Mouse (Mus musculus) hindbrain, embryonic 13.5 days (tissue): Measurements from ENCODE around the gene Selenoh. TPM values are rescaled to one million over a fixed set of nuclear protein-coding genes. Genes with fewer than 3 reads are reported as not detected.
"Not testable (repeated sequence)": the region's sequence is repeated elsewhere in the genome, so short reads cannot be mapped to it uniquely, and the experiment has no call there.

Experiments
- ATAC-seq: fragments of 200-750 bp; cut with Nextera tagmentation; 2 replicates; pipeline ENCODE4 v1.8.0; 2017; ENCODE audit warnings: moderate TSS enrichment; ENCODE audit not compliant: low FRiP score
- H3K27ac ChIP-seq: fragments of 300-500 bp; sonication (generic); 2 replicates; pipeline ENCODE4 v1.5.1; 2015; ENCODE audit warnings: inconsistent platforms, mild to moderate bottlenecking, moderate library complexity
- H3K27me3 ChIP-seq: fragments of 300-500 bp; sonication (generic); 2 replicates; pipeline ENCODE4 v1.6.1; 2015; ENCODE audit warnings: mild to moderate bottlenecking, inconsistent platforms
- H3K36me3 ChIP-seq: fragments of 300-500 bp; sonication (generic); 2 replicates; pipeline ENCODE4 v1.6.1; 2015; ENCODE audit warnings: mild to moderate bottlenecking, inconsistent platforms
- H3K4me1 ChIP-seq: fragments of 300-500 bp; sonication (generic); replicated peaks from 2 replicates; pipeline ENCODE4 v1.6.1; 2015; ENCODE audit warnings: inconsistent platforms
- H3K4me2 ChIP-seq: fragments of 300-500 bp; sonication (generic); 2 replicates; pipeline ENCODE4 v1.6.1; 2015; ENCODE audit warnings: inconsistent platforms, mild to moderate bottlenecking, moderate library complexity
- H3K4me3 ChIP-seq: fragments of 300-500 bp; sonication (generic); 2 replicates; pipeline ENCODE4 v1.5.1; 2015; ENCODE audit warnings: mild to moderate bottlenecking, inconsistent platforms
- H3K9ac ChIP-seq: fragments of 300-500 bp; sonication (generic); 2 replicates; pipeline ENCODE4 v1.6.1; 2015; ENCODE audit warnings: mild to moderate bottlenecking, inconsistent platforms
- H3K9me3 ChIP-seq: fragments of 300-500 bp; sonication (generic); 2 replicates; pipeline ENCODE4 v1.6.1; 2016; ENCODE audit warnings: inconsistent platforms
- WGBS: fragments of 180-500 bp; shearing (Covaris S2); methylation state at CpG from one replicate; pipeline ENCODE4 v1.1.7; 2015; 5-methylcytosine and 5-hydroxymethylcytosine counted together
- polyA plus RNA-seq: library from polyadenylated mRNA; unstranded; fragments of >200 nt; fragmentation: Nextera tagmentation; extraction: Ambion mirVana; gene quantifications from 2 replicates; pipeline ENCODE4 v1.2.1, GENCODE M21; 2015

The Selenoh gene
- polyA plus RNA-seq, 1 experiment from 2014 or later, result 217 TPM

- Histone ChIP-seq H3K27ac (no peak overlapping the region), H3K36me3 (peaks cover 56% of the 10 kb centered on the region), H3K4me2 (no peak overlapping the region), H3K27me3 (no peaks in the 10 kb centered on the region), H3K4me1 (no peaks in the 10 kb centered on the region), H3K9ac (no peak overlapping the region), H3K9me3 (no peaks in the 10 kb centered on the region), H3K4me3 (no peak overlapping the region)
- ATAC-seq, result no peak
- 95% methylated on average over 5 of the region's 5 CpGs for WGBS
Observed at GRCm38 (mm10) chr2:84695007-84695695, 24.6 kb upstream of the Selenoh start.

GRCm38 (mm10) chr2:84690050-84690449 is 19.5 kb upstream of the Selenoh start:
- Histone ChIP-seq H3K27me3 (no peaks in the 10 kb centered on the region), H3K27ac (no peak overlapping the region), H3K4me2 (no peak overlapping the region), H3K4me3 (no peak overlapping the region), H3K9ac (no peak overlapping the region), H3K9me3 (no peaks in the 10 kb centered on the region), H3K4me1 (no peaks in the 10 kb centered on the region), H3K36me3 (peaks cover 89% of the 10 kb centered on the region)
- WGBS, result 93% methylated on average over 12 of the region's 12 CpGs
- 0 out of 2 replicates have a peak, but pooled peaks have one; percentile 25 for ATAC-seq

GRCm38 (mm10) chr2:84688080-84688844 is 17.7 kb upstream of the Selenoh start:
- WGBS, result 79% methylated on average over 2 of the region's 2 CpGs
- Histone ChIP-seq H3K9me3 (no peaks in the 10 kb centered on the region), H3K27ac (no peak overlapping the region), H3K9ac (no peak overlapping the region), H3K4me2 (no peak overlapping the region), H3K27me3 (no peaks in the 10 kb centered on the region), H3K36me3 (peaks cover 83% of the 10 kb centered on the region), H3K4me3 (no peak overlapping the region), H3K4me1 (no peaks in the 10 kb centered on the region)
- ATAC-seq, result no peak; the same call in 1 of the 2 replicates

- Histone ChIP-seq H3K4me2 (no peak overlapping the region), H3K4me3 (no peak overlapping the region), H3K36me3 (peaks cover 38% of the 10 kb centered on the region), H3K9ac (no peak overlapping the region), H3K4me1 (peaks cover 11% of the 10 kb centered on the region), H3K9me3 (no peaks in the 10 kb centered on the region), H3K27me3 (no peaks in the 10 kb centered on the region), H3K27ac (no peak overlapping the region)
- 87% methylated on average over 6 of the region's 6 CpGs for WGBS
- ATAC-seq, result no peak
Observed at GRCm38 (mm10) chr2:84682605-84683183, 12.1 kb upstream of the Selenoh start.

- Histone ChIP-seq H3K4me2 (peak within 1 kb of the TSS; percentile 82), H3K27me3 (no peaks in the 10 kb centered on the region), H3K9ac (peak within 1 kb of the TSS; percentile 89), H3K27ac (peak within 1 kb of the TSS; percentile 89), H3K4me3 (peak within 1 kb of the TSS; percentile 97), H3K9me3 (no peaks in the 10 kb centered on the region), H3K4me1 (peaks cover 29% of the 10 kb centered on the region), H3K36me3 (peaks cover 30% of the 10 kb centered on the region)
- 24% methylated on average over 8 of the region's 8 CpGs for WGBS
- ATAC-seq, result no peak
Observed at GRCm38 (mm10) chr2:84679016-84679415, 8.4 kb upstream of the Selenoh start, which contains the start of gene Tmx2. TSS of gene Tmx2 (minus strand) at chr2:84679140.

GRCm38 (mm10) chr2:84677968-84678880 is 7.7 kb upstream of the Selenoh start, which contains the start of the genes Gm28635 and Med19:
TSS of gene Gm28635 (minus strand) at chr2:84678041.
TSS of gene Med19 (plus strand) at chr2:84678402.
- WGBS, result 0% methylated on average over 44 of the region's 44 CpGs
- peaks cover 36% of the 10 kb centered on the region for H3K36me3 ChIP-seq
- peak within 1 kb of the TSS; percentile 89 for H3K9ac ChIP-seq
- peaks cover 29% of the 10 kb centered on the region for H3K4me1 ChIP-seq
- peak within 1 kb of the TSS; percentile 89 for H3K27ac ChIP-seq
- no peaks in the 10 kb centered on the region for H3K9me3 ChIP-seq
- peak within 1 kb of the TSS; percentile 82 for H3K4me2 ChIP-seq
- no peaks in the 10 kb centered on the region for H3K27me3 ChIP-seq
- H3K4me3 ChIP-seq, result peak within 1 kb of the TSS; percentile 97
- peak; percentile 100 for ATAC-seq

GRCm38 (mm10) chr2:84677270-84677967 is 6.8 kb upstream of the Selenoh start:
- peak overlapping the region; percentile 97 for H3K4me3 ChIP-seq
- H3K27me3 ChIP-seq, result no peaks in the 10 kb centered on the region
- H3K9me3 ChIP-seq, result no peaks in the 10 kb centered on the region
- H3K4me2 ChIP-seq, result peak overlapping the region; percentile 78
- ATAC-seq, result peak; percentile 74
- peaks cover 44% of the 10 kb centered on the region for H3K36me3 ChIP-seq
- WGBS, result 10% methylated on average over 22 of the region's 22 CpGs
- peak overlapping the region; percentile 89 for H3K27ac ChIP-seq
- peaks cover 29% of the 10 kb centered on the region for H3K4me1 ChIP-seq
- peak overlapping the region; percentile 77 for H3K9ac ChIP-seq

GRCm38 (mm10) chr2:84671535-84671934 is 965 bp upstream of the Selenoh start:
- H3K36me3 ChIP-seq, result peaks cover 58% of the 10 kb centered on the region
- 68% methylated on average over 4 of the region's 5 CpGs for WGBS

GRCm38 (mm10) chr2:84669828-84670568 is 572 bp downstream of the Selenoh start:
- H3K9ac ChIP-seq, result peak overlapping the region; percentile 83
- H3K9me3 ChIP-seq, result no peaks in the 10 kb centered on the region
- peak; percentile 90 for ATAC-seq
- H3K27me3 ChIP-seq, result no peaks in the 10 kb centered on the region
- peak overlapping the region; percentile 92 for H3K27ac ChIP-seq
- H3K4me2 ChIP-seq, result peak overlapping the region; percentile 74
- H3K36me3 ChIP-seq, result peaks cover 46% of the 10 kb centered on the region
- WGBS, result 2% methylated on average over 39 of the region's 39 CpGs
- H3K4me3 ChIP-seq, result peak overlapping the region; percentile 88
- H3K4me1 ChIP-seq, result peaks cover 18% of the 10 kb centered on the region

More at GRCm38 (mm10) chr2:84671535-84671934, 965 bp upstream of the Selenoh start:
- peaks cover 27% of the 10 kb centered on the region for H3K4me1 ChIP-seq
- not testable (repeated sequence) for H3K27me3 ChIP-seq, H3K9ac ChIP-seq, H3K27ac ChIP-seq, H3K9me3 ChIP-seq, ATAC-seq
- peak overlapping the region; percentile 74 for H3K4me2 ChIP-seq
- peak overlapping the region; percentile 88; the same call in 1 of the 2 replicates for H3K4me3 ChIP-seq

GRCm38 (mm10) chr2:84666081-84666480 is 4.5 kb downstream of the Selenoh start:
- H3K36me3 ChIP-seq, result peaks cover 20% of the 10 kb centered on the region
- no peaks in the 10 kb centered on the region for H3K9me3 ChIP-seq
- no peak overlapping the region for H3K27ac ChIP-seq
- 69% methylated on average over 12 of the region's 12 CpGs for WGBS
- H3K4me1 ChIP-seq, result peaks cover 13% of the 10 kb centered on the region
- no peaks in the 10 kb centered on the region for H3K27me3 ChIP-seq
- H3K4me2 ChIP-seq, result no peak overlapping the region
- ATAC-seq, result no peak
- no peak overlapping the region for H3K9ac ChIP-seq
- H3K4me3 ChIP-seq, result no peak overlapping the region
